Mouse (Mus musculus) bone marrow macrophage, adult 2 months (primary cell): ENCODE measurements at regions not wholly inside any gene's neighbourhood (a gene's known extent, or its start where the extent isn't known, plus 50 kb on each side); places are given as distances from the start of the nearest gene placed in this dataset.

Experiments used
- H3K27ac ChIP-seq: 2 replicates; pipeline ENCODE4 v1.5.1; 2012; ENCODE audit warnings: low read depth, low read length; ENCODE audit not compliant: insufficient read depth
- H3K4me1 ChIP-seq: 2 replicates; pipeline ENCODE4 v1.6.1; 2012; ENCODE audit warnings: low read length; ENCODE audit not compliant: control insufficient read depth, insufficient read depth
- H3K4me3 ChIP-seq: 2 replicates; pipeline ENCODE4 v1.5.1; 2012; ENCODE audit warnings: mild to moderate bottlenecking, low read length, moderate library complexity; ENCODE audit not compliant: insufficient read depth
- CTCF ChIP-seq: IDR thresholded peaks from 2 replicates; pipeline ENCODE4 v1.5.1; 2012; ENCODE audit warnings: low read depth, mild to moderate bottlenecking, low read length, moderate library complexity
- POLR2A ChIP-seq: IDR thresholded peaks from 2 replicates; pipeline ENCODE4 v1.6.1; 2012; ENCODE audit warnings: mild to moderate bottlenecking, low read depth, low read length, borderline replicate concordance

DNA sequence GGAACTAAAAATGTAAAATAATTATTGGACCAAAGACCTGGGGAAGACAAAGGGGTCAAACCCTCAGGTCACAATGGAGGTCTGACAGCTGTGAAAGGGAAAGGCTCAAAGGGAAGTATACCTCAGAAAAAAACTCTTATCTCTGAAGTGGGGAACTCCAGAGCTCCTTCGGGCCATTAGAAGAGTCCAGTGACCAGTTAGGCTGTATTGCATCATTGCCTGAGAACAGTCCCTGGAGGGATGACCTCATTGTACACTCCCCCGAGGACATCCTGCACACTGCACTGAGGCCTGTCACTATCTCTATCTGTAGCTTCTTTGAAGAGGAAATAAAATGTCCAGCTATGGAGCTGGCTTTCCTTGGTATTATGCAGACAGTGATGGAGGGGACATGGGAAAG is 88.2 kb upstream of the Zfp827 start:
- TF ChIP-seq CTCF (no peak), POLR2A (no peak)
- H3K27ac ChIP-seq: no peak overlapping the region
- H3K4me1 ChIP-seq: peaks cover 2% of the 10 kb centered on the region; the same call in 1 of the 2 replicates
- no peak overlapping the region for H3K4me3 ChIP-seq

- peaks cover 2% of the 10 kb centered on the region; the same call in 1 of the 2 replicates for H3K4me1 ChIP-seq
- H3K4me3 ChIP-seq: no peak overlapping the region
- no peak overlapping the region for H3K27ac ChIP-seq
- TF ChIP-seq POLR2A (no peak), CTCF (no peak)
Observed at GRCm38 (mm10) chr8:78941558-78941957, 86.7 kb upstream of the Zfp827 start.

DNA sequence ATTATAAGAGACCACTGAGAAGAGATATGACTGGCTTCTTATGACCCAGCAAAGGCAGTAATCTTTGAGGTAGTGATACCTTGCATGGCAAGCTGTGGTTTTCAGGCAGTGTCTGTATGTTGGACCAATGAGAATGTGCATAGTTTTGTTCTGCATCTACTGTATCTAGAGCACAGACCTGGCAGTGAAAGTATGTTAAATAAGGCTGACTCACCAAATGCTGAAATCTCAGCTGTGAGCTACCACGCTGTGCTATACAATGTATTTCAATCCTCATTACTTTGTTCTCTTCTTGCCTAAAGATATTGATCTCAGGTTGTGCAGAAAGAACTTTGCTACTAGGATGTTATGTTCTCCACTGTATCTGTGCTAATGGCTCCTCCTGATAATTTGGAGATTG is 83.9 kb upstream of the Zfp827 start:
- no peak overlapping the region for H3K4me3 ChIP-seq
- TF ChIP-seq CTCF (no peak), POLR2A (no peak)
- no peak overlapping the region for H3K27ac ChIP-seq
- peaks cover 2% of the 10 kb centered on the region; the same call in 1 of the 2 replicates for H3K4me1 ChIP-seq

DNA sequence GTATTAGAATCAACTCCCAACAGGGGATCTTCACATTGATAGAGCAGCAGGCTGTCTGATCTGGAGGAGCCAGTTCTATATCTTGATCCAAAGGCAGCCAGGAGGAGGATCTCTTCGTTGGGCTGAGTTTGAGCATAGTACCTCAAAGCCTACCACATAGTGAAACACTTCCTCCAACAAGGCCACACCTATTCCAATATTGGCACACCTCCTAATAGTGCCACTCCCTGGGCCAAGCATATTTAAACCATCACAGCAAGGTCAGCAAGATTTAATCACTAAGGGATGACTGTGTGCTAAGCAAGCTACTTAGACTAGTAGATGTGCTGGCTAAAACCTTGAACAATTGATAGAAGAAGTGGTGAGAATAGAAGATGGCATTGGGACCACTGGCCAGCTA is 82.6 kb upstream of the Zfp827 start:
- H3K4me1 ChIP-seq: no peaks in the 10 kb centered on the region
- H3K27ac ChIP-seq: no peak overlapping the region
- TF ChIP-seq CTCF (no peak), POLR2A (no peak)
- H3K4me3 ChIP-seq: no peak overlapping the region

DNA sequence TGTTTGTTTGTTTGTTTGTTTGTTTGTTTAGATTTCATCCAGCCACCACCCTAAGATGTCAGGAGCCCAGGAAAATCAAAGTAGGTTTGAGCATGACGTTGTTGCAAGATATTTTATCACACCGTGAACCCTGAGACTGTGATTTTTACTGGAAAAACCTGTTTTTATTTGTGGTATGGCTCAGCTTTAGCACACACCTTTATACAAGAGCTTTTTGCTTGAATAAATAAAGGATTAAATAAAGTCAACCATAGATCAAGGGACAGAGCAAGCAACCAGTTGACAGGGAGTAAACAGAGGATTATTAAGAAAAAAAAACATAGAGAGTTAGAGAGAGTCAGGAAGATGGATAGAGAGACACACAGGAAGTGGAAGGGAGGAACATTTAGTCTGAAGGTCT is 82.2 kb upstream of the Zfp827 start:
- H3K4me3 ChIP-seq: no peak overlapping the region
- TF ChIP-seq CTCF (no peak), POLR2A (no peak)

GRCm38 (mm10) chr8:78975034-78975433 is 53.2 kb upstream of the Zfp827 start:
- TF ChIP-seq CTCF (no peak), POLR2A (no peak)
- H3K27ac ChIP-seq: no peak overlapping the region
- no peak overlapping the region for H3K4me3 ChIP-seq
- no peaks in the 10 kb centered on the region for H3K4me1 ChIP-seq

More for the DNA sequence above, 82.2 kb upstream of the Zfp827 start:
- Histone ChIP-seq H3K4me1 (no peaks in the 10 kb centered on the region), H3K27ac (no peak overlapping the region)
